Comparison of ENCODE assay signal across 15 mouse cellular contexts in genomic region chr11:32101059-32101632, GRCm38 (mm10).
A peak's percentile ranks its signal among the peaks of the same experiment; 100 is the strongest.
DNase-seq lines count a peak whose midpoint lies in the region; ATAC-seq and TF ChIP-seq lines count a peak whose summit lies in the region.
"Had no signal": no experiment of that assay in that cellular context is flagged by ENCODE, and none has a peak within 500 bp of the region (broad histone marks: within the 10 kb centered on the region; RNA-seq: fewer than 3 reads in every experiment).

No protein-coding gene starts in this region.

- no peak for TF ChIP-seq CTCF in kidney, adult 2 months (conservative IDR thresholded peaks at IDR 0.05; ENCODE audit: insufficient read depth, insufficient read length, low read depth, low read length)
- TF ChIP-seq CTCF in stomach, postnatal 0 days (IDR thresholded peaks at IDR 0.05; ENCODE audit: low read depth): no peak

- no peaks in the 10 kb centered on the region for H3K36me3 ChIP-seq in forebrain, embryonic 12.5 days (replicated peaks)
- no peaks in the 10 kb centered on the region for H3K36me3 ChIP-seq in forebrain, embryonic 13.5 days (ENCODE audit: poor library complexity, severe bottlenecking)
- H3K36me3 ChIP-seq in kidney, embryonic 15.5 days: no peaks in the 10 kb centered on the region
- H3K36me3 ChIP-seq in kidney, adult 2 months (ENCODE audit: control insufficient read depth, insufficient read depth, low read length): no peaks in the 10 kb centered on the region
- no peaks in the 10 kb centered on the region for H3K36me3 ChIP-seq in neural tube, embryonic 14.5 days (ENCODE audit: control insufficient read depth, insufficient read depth, low read length)
- H3K36me3 ChIP-seq in stomach, postnatal 0 days (ENCODE audit: control insufficient read depth, insufficient read depth, low read length): no peaks in the 10 kb centered on the region
- H3K36me3 ChIP-seq: neural tube, embryonic 12.5 days had no signal

- no peak overlapping the region for H3K4me2 ChIP-seq in forebrain, embryonic 12.5 days
- H3K4me2 ChIP-seq in forebrain, embryonic 13.5 days: no peak overlapping the region
- H3K4me2 ChIP-seq in kidney, embryonic 15.5 days: peak overlapping the region; percentile 29; the same call in 1 of the 2 replicates
- no peak overlapping the region for H3K4me2 ChIP-seq in neural tube, embryonic 14.5 days (ENCODE audit: low read depth, low read length)
- H3K4me2 ChIP-seq in stomach, postnatal 0 days (replicated peaks; ENCODE audit: low read depth): no peak overlapping the region
- H3K4me2 ChIP-seq: neural tube, embryonic 12.5 days had no signal

- WGBS in forebrain, embryonic 12.5 days: 59% methylated on average over 3 of the region's 3 CpGs
- WGBS in forebrain, embryonic 13.5 days: 48% methylated on average over 3 of the region's 3 CpGs
- 51% methylated on average over 3 of the region's 3 CpGs for WGBS in kidney, embryonic 15.5 days
- WGBS in kidney, adult 2 months: 54% methylated on average over 3 of the region's 3 CpGs
- WGBS in neural tube, embryonic 14.5 days: 30% methylated on average over 3 of the region's 3 CpGs
- WGBS in stomach, postnatal 0 days: 30% methylated on average over 3 of the region's 3 CpGs

- no peaks in the 10 kb centered on the region for H3K9me3 ChIP-seq in forebrain, embryonic 12.5 days
- 0 out of 2 replicates have a peak, but pooled peaks cover 4% of the 10 kb centered on the region for H3K9me3 ChIP-seq in forebrain, embryonic 13.5 days (replicated peaks)
- no peaks in the 10 kb centered on the region for H3K9me3 ChIP-seq in kidney, embryonic 15.5 days (replicated peaks)
- no peaks in the 10 kb centered on the region for H3K9me3 ChIP-seq in neural tube, embryonic 14.5 days (ENCODE audit: control insufficient read depth, low read length)
- H3K9me3 ChIP-seq in stomach, postnatal 0 days (ENCODE audit: control insufficient read depth, low read length): no peaks in the 10 kb centered on the region
- H3K9me3 ChIP-seq: neural tube, embryonic 12.5 days had no signal

- peaks cover 11% of the 10 kb centered on the region; the same call in 1 of the 2 replicates for H3K27me3 ChIP-seq in forebrain, embryonic 12.5 days
- no peaks in the 10 kb centered on the region for H3K27me3 ChIP-seq in forebrain, embryonic 13.5 days
- no peaks in the 10 kb centered on the region for H3K27me3 ChIP-seq in kidney, embryonic 15.5 days
- no peaks in the 10 kb centered on the region for H3K27me3 ChIP-seq in kidney, adult 2 months (replicated peaks; ENCODE audit: control insufficient read depth, insufficient read depth, low read length)
- no peaks in the 10 kb centered on the region for H3K27me3 ChIP-seq in neural tube, embryonic 14.5 days (ENCODE audit: control insufficient read depth, insufficient read depth, low read length)
- no peaks in the 10 kb centered on the region for H3K27me3 ChIP-seq in stomach, postnatal 0 days (ENCODE audit: control insufficient read depth, insufficient read depth, low read length)
- H3K27me3 ChIP-seq: neural tube, embryonic 12.5 days had no signal

- 0 out of 2 replicates have a peak overlapping the region, but pooled peaks have one; percentile 13 for H3K27ac ChIP-seq in forebrain, embryonic 12.5 days
- H3K27ac ChIP-seq in forebrain, embryonic 13.5 days: no peak overlapping the region
- H3K27ac ChIP-seq in kidney, embryonic 15.5 days: peak overlapping the region; percentile 79
- no peak overlapping the region for H3K27ac ChIP-seq in kidney, adult 2 months (ENCODE audit: insufficient read depth, low read depth, low read length)
- peak overlapping the region; percentile 11; the same call in 1 of the 2 replicates for H3K27ac ChIP-seq in neural tube, embryonic 14.5 days (ENCODE audit: low read depth, low read length)
- H3K27ac ChIP-seq in stomach, postnatal 0 days (replicated peaks): no peak overlapping the region
- H3K27ac ChIP-seq: neural tube, embryonic 12.5 days had no signal

- ATAC-seq in forebrain, embryonic 12.5 days (ENCODE audit: low FRiP score): no peak
- no peak for ATAC-seq in forebrain, embryonic 13.5 days
- ATAC-seq in kidney, embryonic 15.5 days (replicated peaks; ENCODE audit: low FRiP score): peak; percentile 71; the same call in 1 of the 2 replicates
- ATAC-seq in neural tube, embryonic 14.5 days (ENCODE audit: low read depth): no peak
- no peak; the same call in 1 of the 2 replicates for ATAC-seq in stomach, postnatal 0 days (ENCODE audit: low FRiP score, low TSS enrichment)

- TF ChIP-seq EP300 in stomach, postnatal 0 days (optimal IDR thresholded peaks at IDR 0.05): peak; percentile 22

- DNase-seq in kidney, adult 2 months: no peak
- no peak for DNase-seq in neural tube, embryonic 10.5 days (ENCODE audit: extremely low spot score, low spot score)
- no peak for DNase-seq in stomach, postnatal 0 days (ENCODE audit: low spot score)
- no peak for DNase-seq in T-cell, adult 2 months (ENCODE audit: low spot score)
- DNase-seq: adrenal gland, postnatal 14 days; cerebellum, adult 11 months; gastrocnemius, postnatal 25 days; kidney, adult 11 months; layer of hippocampus, postnatal 36 days had no signal

- no peak for TF ChIP-seq POLR2A in kidney, adult 2 months (IDR thresholded peaks at IDR 0.05; ENCODE audit: low read depth, low read length)

- H3K9ac ChIP-seq in forebrain, embryonic 12.5 days: no peak overlapping the region
- no peak overlapping the region for H3K9ac ChIP-seq in forebrain, embryonic 13.5 days
- no peak overlapping the region for H3K9ac ChIP-seq in kidney, embryonic 15.5 days
- no peak overlapping the region for H3K9ac ChIP-seq in neural tube, embryonic 14.5 days (replicated peaks; ENCODE audit: low read depth, low read length)
- H3K9ac ChIP-seq in stomach, postnatal 0 days (ENCODE audit: low read length): no peak overlapping the region
- H3K9ac ChIP-seq: neural tube, embryonic 12.5 days had no signal

- H3K4me1 ChIP-seq in forebrain, embryonic 12.5 days: peaks cover 28% of the 10 kb centered on the region
- peaks cover 24% of the 10 kb centered on the region for H3K4me1 ChIP-seq in forebrain, embryonic 13.5 days
- H3K4me1 ChIP-seq in kidney, embryonic 15.5 days: peaks cover 26% of the 10 kb centered on the region
- H3K4me1 ChIP-seq in kidney, adult 2 months (ENCODE audit: control insufficient read depth, insufficient read depth, low read length): no peaks in the 10 kb centered on the region
- H3K4me1 ChIP-seq in neural tube, embryonic 14.5 days (ENCODE audit: control insufficient read depth, insufficient read depth, low read length): peaks cover 14% of the 10 kb centered on the region
- H3K4me1 ChIP-seq in stomach, postnatal 0 days (replicated peaks; ENCODE audit: control insufficient read depth, insufficient read depth): no peaks in the 10 kb centered on the region

- no peak overlapping the region for H3K4me3 ChIP-seq in forebrain, embryonic 12.5 days (replicated peaks)
- no peak overlapping the region for H3K4me3 ChIP-seq in forebrain, embryonic 13.5 days
- peak overlapping the region; percentile 6; the same call in 1 of the 2 replicates for H3K4me3 ChIP-seq in kidney, embryonic 15.5 days (replicated peaks)
- no peak overlapping the region for H3K4me3 ChIP-seq in kidney, adult 2 months (ENCODE audit: insufficient read depth, low read depth, low read length)
- no peak overlapping the region for H3K4me3 ChIP-seq in neural tube, embryonic 14.5 days (ENCODE audit: low read depth, low read length)
- H3K4me3 ChIP-seq in stomach, postnatal 0 days (ENCODE audit: low read depth, low read length): no peak overlapping the region
- H3K4me3 ChIP-seq: erythroblast, embryonic 14.5 days; neural tube, embryonic 12.5 days had no signal

Comparison
In these comparisons a context has a peak if more than half of its experiments do, and no peak if none do; other contexts are left out.
1. H3K27ac ChIP-seq: peak in forebrain, embryonic 12.5 days (single experiment), kidney, embryonic 15.5 days (single experiment) and neural tube, embryonic 14.5 days (single experiment); none in forebrain, embryonic 13.5 days (single experiment), kidney, adult 2 months (single experiment) and stomach, postnatal 0 days (single experiment).